Mouse (Mus musculus) MEL (cell line): ENCODE measurements at regions not wholly inside any gene's neighbourhood (a gene's known extent, or its start where the extent isn't known, plus 50 kb on each side); places are given as distances from the start of the nearest gene placed in this dataset.

ENCODE experiments used
- DNase-seq: peaks from one replicate; pipeline ENCODE4 v3.0.0; 2011; ENCODE audit warnings: low read depth, low spot score
- H3K27ac ChIP-seq: 2 replicates; pipeline ENCODE4 v1.5.1; 2012; ENCODE audit warnings: low read depth, mild to moderate bottlenecking, control low read depth, low read length, moderate library complexity; ENCODE audit not compliant: control insufficient read depth
- H3K27me3 ChIP-seq, 2 experiments: fragments of 150-350 bp in 1 of 2; sonication (generic) in 1 of 2; 2 replicates each; pipeline ENCODE4 v1.6.1; 2012; ENCODE audit warnings: low read length in 2 of 2, mild to moderate bottlenecking in 2 of 2, improper control_type of control experiment in 1 of 2, moderate library complexity in 1 of 2; ENCODE audit not compliant: insufficient read depth in 2 of 2, control insufficient read depth in 1 of 2
- H3K36me3 ChIP-seq, 2 experiments: 2 replicates each; pipeline ENCODE4 v1.6.1; 2012 to 2014; ENCODE audit warnings: low read length in 2 of 2, improper control_type of control experiment in 1 of 2, inconsistent platforms in 1 of 2, mild to moderate bottlenecking in 1 of 2; ENCODE audit not compliant: insufficient read depth in 2 of 2, control insufficient read depth in 1 of 2
- H3K4me1 ChIP-seq, 2 experiments: fragments of 150-350 bp in 1 of 2; sonication (generic) in 1 of 2; 2 replicates each; pipeline ENCODE4 v1.6.1; 2012; ENCODE audit warnings: low read length in 2 of 2, improper control_type of control experiment in 1 of 2, mild to moderate bottlenecking in 1 of 2; ENCODE audit not compliant: insufficient read depth in 2 of 2, control insufficient read depth in 1 of 2
- H3K4me3 ChIP-seq, 2 experiments: fragments of 150-350 bp in 1 of 2; sonication (generic) in 1 of 2; 2 replicates each; pipeline ENCODE4 v1.5.1; 2012; ENCODE audit warnings: low read depth in 2 of 2, low read length in 2 of 2, mild to moderate bottlenecking in 2 of 2, moderate library complexity in 2 of 2, control low read depth in 1 of 2, improper control_type of control experiment in 1 of 2; ENCODE audit not compliant: control insufficient read depth in 1 of 2, insufficient read depth in 1 of 2
- H3K79me2 ChIP-seq: 2 replicates; pipeline ENCODE4 v1.6.1; 2012; ENCODE audit warnings: mild to moderate bottlenecking, low read length, moderate library complexity; ENCODE audit not compliant: control insufficient read depth, poor library complexity, insufficient read depth
- H3K9ac ChIP-seq: 2 replicates; pipeline ENCODE4 v1.6.1; 2012; ENCODE audit warnings: low read depth, mild to moderate bottlenecking, control low read depth, low read length, moderate library complexity; ENCODE audit not compliant: control insufficient read depth, poor library complexity, severe bottlenecking
- H3K9me3 ChIP-seq: fragments of 150-350 bp; sonication (generic); replicated peaks from 2 replicates; pipeline ENCODE4 v1.6.1; 2012; ENCODE audit warnings: mild to moderate bottlenecking, low read length, improper control_type of control experiment, moderate library complexity; ENCODE audit not compliant: insufficient read depth
- CHD1 ChIP-seq: IDR thresholded peaks from 2 replicates; pipeline ENCODE4 v1.6.1; 2012; ENCODE audit warnings: low read depth, mild to moderate bottlenecking, inconsistent platforms, low read length, improper control_type of control experiment
- CHD2 ChIP-seq: IDR thresholded peaks from 2 replicates; pipeline ENCODE4 v1.6.1; 2011; ENCODE audit warnings: low read length, improper control_type of control experiment
- E2F4 ChIP-seq: IDR thresholded peaks from 2 replicates; pipeline ENCODE4 v1.6.1; 2011; ENCODE audit warnings: low read depth, low read length, improper control_type of control experiment, borderline replicate concordance
- ELF1 ChIP-seq: IDR thresholded peaks from 2 replicates; pipeline ENCODE4 v1.6.1; 2014; ENCODE audit warnings: low read depth, mild to moderate bottlenecking, inconsistent platforms, low read length, improper control_type of control experiment, moderate library complexity
- EP300 ChIP-seq, 2 experiments: IDR thresholded peaks; 2 replicates each; pipeline ENCODE4 v1.6.1; 2011; ENCODE audit warnings: improper control_type of control experiment in 2 of 2, low read length in 2 of 2, low read depth in 1 of 2, mild to moderate bottlenecking in 1 of 2
- ETS1 ChIP-seq: IDR thresholded peaks from 2 replicates; pipeline ENCODE4 v1.6.1; 2012; ENCODE audit warnings: low read depth, mild to moderate bottlenecking, inconsistent platforms, low read length, improper control_type of control experiment, moderate library complexity
- GABPA ChIP-seq: IDR thresholded peaks from 2 replicates; pipeline ENCODE4 v1.6.1; 2012; ENCODE audit warnings: low read depth, mild to moderate bottlenecking, inconsistent platforms, low read length, improper control_type of control experiment, moderate library complexity
- GATA1 ChIP-seq: IDR thresholded peaks from 2 replicates; pipeline ENCODE4 v1.6.1; 2011; ENCODE audit warnings: low read depth, low read length, improper control_type of control experiment
- MEF2A ChIP-seq: IDR thresholded peaks from 2 replicates; pipeline ENCODE4 v1.6.1; 2014; ENCODE audit warnings: low read depth, mild to moderate bottlenecking, inconsistent platforms, low read length, improper control_type of control experiment; ENCODE audit not compliant: poor library complexity, insufficient replicate concordance, severe bottlenecking; ENCODE audit errors: extremely low read depth
- MYC ChIP-seq: IDR thresholded peaks from 2 replicates; pipeline ENCODE4 v1.6.1; 2011; ENCODE audit warnings: low read depth, mild to moderate bottlenecking, low read length, improper control_type of control experiment, moderate library complexity
- NELFE ChIP-seq: IDR thresholded peaks from 2 replicates; pipeline ENCODE4 v1.6.1; 2011; ENCODE audit warnings: low read depth, low read length, improper control_type of control experiment
- NRF1 ChIP-seq: IDR thresholded peaks from 2 replicates; pipeline ENCODE4 v1.6.1; 2014; ENCODE audit warnings: low read depth, mild to moderate bottlenecking, inconsistent platforms, low read length, improper control_type of control experiment, moderate library complexity; ENCODE audit not compliant: poor library complexity, insufficient read depth, severe bottlenecking
- POLR2A ChIP-seq, 2 experiments: IDR thresholded peaks; 2 replicates each; pipeline ENCODE4 v1.6.1; 2011 to 2012; ENCODE audit warnings: low read length in 2 of 2, mild to moderate bottlenecking in 2 of 2, control low read depth in 1 of 2, improper control_type of control experiment in 1 of 2, low read depth in 1 of 2, moderate library complexity in 1 of 2; ENCODE audit not compliant: control insufficient read depth in 1 of 2, insufficient read depth in 1 of 2, poor library complexity in 1 of 2
- POLR2AphosphoS5 ChIP-seq: IDR thresholded peaks from 2 replicates; pipeline ENCODE4 v1.6.1; 2012; ENCODE audit warnings: low read depth, borderline replicate concordance, mild to moderate bottlenecking, inconsistent platforms, low read length, moderate library complexity, mixed read lengths
- RAD21 ChIP-seq: IDR thresholded peaks from 2 replicates; pipeline ENCODE4 v1.6.1; 2011; ENCODE audit warnings: mild to moderate bottlenecking, low read depth, low read length, improper control_type of control experiment
- RCOR1 ChIP-seq: IDR thresholded peaks from 2 replicates; pipeline ENCODE4 v1.6.1; 2012; ENCODE audit warnings: low read depth, mild to moderate bottlenecking, inconsistent platforms, low read length, improper control_type of control experiment
- SMC3 ChIP-seq: IDR thresholded peaks from 2 replicates; pipeline ENCODE4 v1.6.1; 2011; ENCODE audit warnings: low read depth, low read length, improper control_type of control experiment
- TBP ChIP-seq: IDR thresholded peaks from 2 replicates; pipeline ENCODE4 v1.8.0; 2011; ENCODE audit warnings: low read depth, low read length, improper control_type of control experiment
- TCF12 ChIP-seq: IDR thresholded peaks from 2 replicates; pipeline ENCODE4 v1.6.1; 2014; ENCODE audit warnings: low read depth, mild to moderate bottlenecking, inconsistent platforms, low read length, improper control_type of control experiment, moderate library complexity
- USF1 ChIP-seq: IDR thresholded peaks from 2 replicates; pipeline ENCODE4 v1.6.1; 2014; ENCODE audit warnings: low read depth, mild to moderate bottlenecking, inconsistent platforms, low read length, improper control_type of control experiment, moderate library complexity
- USF2 ChIP-seq, 2 experiments: IDR thresholded peaks; 2 replicates each; pipeline ENCODE4 v1.6.1; 2011 to 2012; ENCODE audit warnings: improper control_type of control experiment in 2 of 2, low read length in 2 of 2, borderline replicate concordance in 1 of 2, inconsistent platforms in 1 of 2, low read depth in 1 of 2, mild to moderate bottlenecking in 1 of 2; ENCODE audit not compliant: insufficient read depth in 1 of 2
- ZKSCAN1 ChIP-seq: IDR thresholded peaks from 2 replicates; pipeline ENCODE4 v1.6.1; 2012; ENCODE audit warnings: low read depth, mild to moderate bottlenecking, inconsistent platforms, low read length, improper control_type of control experiment, moderate library complexity
- ZMIZ1 ChIP-seq: IDR thresholded peaks from 2 replicates; pipeline ENCODE4 v1.6.1; 2012; ENCODE audit warnings: low read depth, mild to moderate bottlenecking, inconsistent platforms, low read length, improper control_type of control experiment, moderate library complexity

DNA sequence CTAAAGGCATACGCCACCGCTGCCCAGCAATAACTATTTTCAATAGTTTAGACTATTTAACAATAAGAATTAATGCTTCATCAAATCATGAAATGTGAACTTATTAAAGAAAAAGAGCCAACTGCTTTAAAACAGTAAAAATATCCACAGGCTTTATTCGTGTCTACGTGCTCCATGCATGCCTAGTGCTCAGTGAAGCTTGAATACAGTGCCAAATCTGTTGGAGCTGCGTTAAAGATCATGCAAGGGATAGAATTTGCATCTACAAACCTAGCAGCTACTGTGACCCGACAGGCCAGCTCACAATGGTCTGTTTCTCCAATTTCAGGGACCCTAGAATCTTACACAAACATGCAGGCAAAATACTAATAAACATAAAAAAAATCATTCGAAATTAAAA is 1147.3 kb upstream of the Flrt2 start:
- H3K4me1 ChIP-seq: no peaks in the 10 kb centered on the region
- no peak for TF ChIP-seq USF2 (IDR thresholded peaks at IDR 0.05; ENCODE audit: borderline replicate concordance in 1 of 2, insufficient read depth in 1 of 2, low read depth in 1 of 2, low read length in 2 of 2)
- no peak for TF ChIP-seq SMC3
- no peak for TF ChIP-seq NRF1
- TF ChIP-seq MYC: no peak
- no peak for TF ChIP-seq RCOR1
- no peak for TF ChIP-seq RAD21
- no peak for TF ChIP-seq ZMIZ1
- no peak for TF ChIP-seq GATA1
- TF ChIP-seq TBP: no peak
- TF ChIP-seq TCF12: no peak
- no peak for TF ChIP-seq NELFE
- TF ChIP-seq, all 39 proteins: peak for 0
- no peaks in the 10 kb centered on the region for H3K79me2 ChIP-seq
- H3K27ac ChIP-seq: no peak overlapping the region
- no peak overlapping the region for H3K4me3 ChIP-seq
- no peaks in the 10 kb centered on the region for H3K9me3 ChIP-seq
- no peaks in the 10 kb centered on the region for H3K36me3 ChIP-seq
- H3K9ac ChIP-seq: no peak overlapping the region
- DNase-seq: no peak
- H3K27me3 ChIP-seq: no peaks in the 10 kb centered on the region

DNA sequence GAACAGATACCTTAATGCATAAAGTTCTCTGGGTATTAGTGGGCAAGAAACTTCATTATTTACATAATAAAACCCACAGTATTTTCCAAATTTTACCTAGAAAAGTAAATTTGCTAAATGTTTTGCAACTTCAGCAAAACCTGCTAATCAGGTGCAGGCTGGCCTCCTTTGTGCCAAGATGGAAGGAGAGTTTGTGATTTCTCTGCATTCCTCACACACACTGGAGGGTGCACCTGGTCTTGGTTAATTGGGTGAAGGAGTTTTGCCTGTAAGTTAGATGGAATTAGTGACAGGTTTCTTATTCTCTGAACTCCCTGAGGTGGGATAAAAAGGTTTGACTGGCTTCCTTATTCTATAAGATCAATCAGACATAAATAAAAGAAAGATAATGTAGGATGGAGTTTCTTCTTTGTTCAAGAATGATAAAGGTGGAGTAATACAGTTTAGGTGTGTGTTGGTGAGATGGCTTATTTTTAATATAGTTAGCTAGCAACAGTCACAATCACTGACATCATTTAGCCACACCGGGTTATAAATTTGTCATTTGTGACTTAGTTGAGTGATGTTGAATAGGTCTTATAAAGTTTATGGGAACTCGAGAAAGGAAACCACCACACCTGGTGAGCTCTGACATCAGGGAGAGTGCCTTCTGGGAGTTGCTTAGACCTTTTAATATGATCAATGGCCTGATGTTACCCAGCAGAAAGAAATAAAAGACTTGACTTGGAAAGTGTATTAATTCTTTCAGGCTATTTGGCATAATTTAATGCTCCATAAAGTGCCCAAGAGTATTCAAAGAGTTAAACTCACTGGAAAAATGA is 1131.4 kb upstream of the Flrt2 start:
- no peaks in the 10 kb centered on the region for H3K36me3 ChIP-seq
- no peaks in the 10 kb centered on the region for H3K4me1 ChIP-seq
- no peak for DNase-seq
- H3K27ac ChIP-seq: no peak overlapping the region
- no peaks in the 10 kb centered on the region for H3K27me3 ChIP-seq
- H3K4me3 ChIP-seq: no peak overlapping the region
- no peaks in the 10 kb centered on the region for H3K9me3 ChIP-seq
- no peaks in the 10 kb centered on the region for H3K79me2 ChIP-seq
- H3K9ac ChIP-seq: no peak overlapping the region
- TF ChIP-seq POLR2AphosphoS5 (no peak), POLR2A (IDR thresholded peaks at IDR 0.05; ENCODE audit: control insufficient read depth in 1 of 2, insufficient read depth in 1 of 2, low read depth in 1 of 2, low read length in 2 of 2, poor library complexity in 1 of 2) (no peak), E2F4 (no peak), ETS1 (no peak), ZKSCAN1 (no peak), EP300 (IDR thresholded peaks at IDR 0.05; ENCODE audit: low read depth in 1 of 2, low read length in 2 of 2) (no peak), MEF2A (no peak), GABPA (no peak), GATA1 (no peak), CHD2 (no peak), RAD21 (no peak), ZMIZ1 (no peak), CHD1 (no peak), ELF1 (no peak), USF1 (no peak)
- TF ChIP-seq, all 39 proteins: peak for 0
